Mouse (Mus musculus) regulatory T cell (primary cell): ENCODE results near the gene Hba-a1.
"Not testable (repeated sequence)": the region's sequence is repeated elsewhere in the genome, so short reads cannot be mapped to it uniquely, and the experiment has no call there.

ENCODE experiments used
- in situ Hi-C: fragments of 300-600 bp; cut with MboI, MseI; formaldehyde crosslinking; loops from one replicate; pipeline ENCODE4 v1.15.1; 2025; ENCODE audit warnings: high pct_unique_total_duplicates

The Hba-a1 gene

GRCm38 (mm10) chr11:32262674-32263415, 20.5 kb upstream of the Hba-a1 start:
- in situ Hi-C loops = no loop called here

- in situ Hi-C loops = no loop called here
Measured at GRCm38 (mm10) chr11:32265117-32265738, 18.1 kb upstream of the Hba-a1 start.

GRCm38 (mm10) chr11:32266194-32266593, 17.1 kb upstream of the Hba-a1 start:
- in situ Hi-C loops = no loop called here

- in situ Hi-C loops = no loop called here
Measured at GRCm38 (mm10) chr11:32266776-32267175, 16.5 kb upstream of the Hba-a1 start.

- in situ Hi-C loops = no loop called here
Measured at GRCm38 (mm10) chr11:32267188-32267884, 16.0 kb upstream of the Hba-a1 start, which contains the start of gene Nprl3. Gene Nprl3 (minus strand): TSS chr11:32267707.

GRCm38 (mm10) chr11:32267964-32268363, 15.3 kb upstream of the Hba-a1 start:
- in situ Hi-C loops = no loop called here

- in situ Hi-C loops = no loop called here
Measured at GRCm38 (mm10) chr11:32268952-32269351, 14.4 kb upstream of the Hba-a1 start.

- in situ Hi-C loops = no loop called here
Measured at GRCm38 (mm10) chr11:32271178-32271577, 12.1 kb upstream of the Hba-a1 start.

- in situ Hi-C loops = no loop called here
Measured at GRCm38 (mm10) chr11:32276347-32276746, 7.0 kb upstream of the Hba-a1 start, which contains the start of gene Hba-x. Gene Hba-x (plus strand): TSS chr11:32276400.

GRCm38 (mm10) chr11:32277736-32278457, 5.4 kb upstream of the Hba-a1 start:
- in situ Hi-C loops = no loop called here

- in situ Hi-C loops = no loop called here
Measured at GRCm38 (mm10) chr11:32278458-32278957, 4.8 kb upstream of the Hba-a1 start.

- in situ Hi-C loops = no loop called here
Measured at GRCm38 (mm10) chr11:32280646-32281045, 2.7 kb upstream of the Hba-a1 start.

- in situ Hi-C loops = no loop called here
Measured at GRCm38 (mm10) chr11:32281416-32282144, 1.7 kb upstream of the Hba-a1 start.

- in situ Hi-C loops = not testable (repeated sequence)
Measured at GRCm38 (mm10) chr11:32284582-32284981, 1.3 kb downstream of the Hba-a1 start.

- in situ Hi-C loops = no loop called here
Measured at GRCm38 (mm10) chr11:32285031-32285775, 1.9 kb downstream of the Hba-a1 start.

- in situ Hi-C loops = not testable (repeated sequence)
Measured at GRCm38 (mm10) chr11:32285887-32286286, 2.6 kb downstream of the Hba-a1 start.

GRCm38 (mm10) chr11:32286695-32287492, 3.6 kb downstream of the Hba-a1 start, which contains the start of gene Hbq1b:
Gene Hbq1b (plus strand): TSS chr11:32286965.
- in situ Hi-C loops = not testable (repeated sequence)

GRCm38 (mm10) chr11:32287493-32287825, 4.1 kb downstream of the Hba-a1 start:
- in situ Hi-C loops = no loop called here

GRCm38 (mm10) chr11:32292819-32293218, 9.5 kb downstream of the Hba-a1 start:
- in situ Hi-C loops = not testable (repeated sequence)
